Mouse (Mus musculus): Measurements from ENCODE around the gene Cnp. TPM values are rescaled to one million over a fixed set of nuclear protein-coding genes. Genes with fewer than 3 reads are reported as not detected.

Gene Cnp
- 46.5 and 57.8 TPM in 2 replicates for polyA plus RNA-seq (2015; fragmentation: Nextera tagmentation; extraction: Ambion mirVana)

DNA sequence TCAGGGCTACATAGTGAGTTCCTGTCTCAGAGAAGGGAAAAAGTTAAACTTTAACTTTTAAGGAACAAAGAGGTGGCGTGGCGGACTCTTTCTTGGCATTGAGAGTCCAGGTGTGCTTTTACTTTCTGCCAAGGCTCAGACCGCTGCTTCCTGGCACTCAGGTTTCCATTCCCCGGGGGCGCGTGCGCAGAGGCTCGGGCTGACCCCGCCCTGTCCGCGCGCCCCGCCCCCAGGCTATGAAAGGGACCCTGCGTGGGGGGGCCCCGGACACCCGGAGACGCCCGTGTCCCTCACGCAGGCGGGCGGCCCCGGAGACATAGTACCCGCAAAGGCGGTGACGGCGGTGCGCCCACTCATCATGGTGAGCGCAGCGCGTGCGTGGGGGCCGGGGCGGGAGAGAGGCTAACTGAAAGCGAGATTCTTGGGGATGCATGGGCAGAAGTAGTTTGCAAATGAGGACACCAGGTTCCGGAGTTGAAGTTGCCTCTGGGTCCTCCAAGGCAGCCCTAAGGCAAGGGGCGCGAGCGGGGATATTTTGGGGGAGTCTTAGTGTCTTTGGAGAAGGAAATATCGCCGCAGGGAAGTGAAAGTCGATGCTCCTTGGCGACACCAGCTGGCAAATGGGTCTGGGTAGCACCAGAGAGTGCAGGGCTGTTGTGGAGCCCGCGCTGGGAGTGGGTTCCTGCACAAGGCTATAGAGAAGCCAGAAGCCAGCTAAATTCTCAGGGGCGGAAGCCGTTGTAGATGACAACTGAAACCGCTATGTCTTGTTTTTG is at the start of gene Cnp:
Cnp (plus strand) TSS at position 197 of the 776 bp plus-strand sequence.
- Histone ChIP-seq H3K4me1 (ENCODE audit: control insufficient read depth, insufficient read depth, low read length) (peaks cover 14% of the 10 kb centered on the region; the same call in 1 of the 2 replicates), H3K9me3 (replicated peaks; ENCODE audit: control insufficient read depth, low read length, poor library complexity, severe bottlenecking) (no peaks in the 10 kb centered on the region), H3K27ac (ENCODE audit: low read length) (peak within 1 kb of the TSS; percentile 67), H3K4me3 (ENCODE audit: low read depth, low read length) (peak within 1 kb of the TSS; percentile 57), H3K36me3 (ENCODE audit: control insufficient read depth, insufficient read depth, low read length) (peaks cover 7% of the 10 kb centered on the region; the same call in 1 of the 2 replicates), H3K4me2 (ENCODE audit: low read length) (peak within 1 kb of the TSS; percentile 81), H3K27me3 (ENCODE audit: control insufficient read depth, insufficient read depth, low read depth, low read length) (no peaks in the 10 kb centered on the region; the same call in none of the 2 replicates), H3K9ac (ENCODE audit: low read depth, low read length) (peak within 1 kb of the TSS; percentile 63)
- 3% methylated on average over 46 of the region's 47 CpGs for WGBS
- ATAC-seq = peak; percentile 76

DNA sequence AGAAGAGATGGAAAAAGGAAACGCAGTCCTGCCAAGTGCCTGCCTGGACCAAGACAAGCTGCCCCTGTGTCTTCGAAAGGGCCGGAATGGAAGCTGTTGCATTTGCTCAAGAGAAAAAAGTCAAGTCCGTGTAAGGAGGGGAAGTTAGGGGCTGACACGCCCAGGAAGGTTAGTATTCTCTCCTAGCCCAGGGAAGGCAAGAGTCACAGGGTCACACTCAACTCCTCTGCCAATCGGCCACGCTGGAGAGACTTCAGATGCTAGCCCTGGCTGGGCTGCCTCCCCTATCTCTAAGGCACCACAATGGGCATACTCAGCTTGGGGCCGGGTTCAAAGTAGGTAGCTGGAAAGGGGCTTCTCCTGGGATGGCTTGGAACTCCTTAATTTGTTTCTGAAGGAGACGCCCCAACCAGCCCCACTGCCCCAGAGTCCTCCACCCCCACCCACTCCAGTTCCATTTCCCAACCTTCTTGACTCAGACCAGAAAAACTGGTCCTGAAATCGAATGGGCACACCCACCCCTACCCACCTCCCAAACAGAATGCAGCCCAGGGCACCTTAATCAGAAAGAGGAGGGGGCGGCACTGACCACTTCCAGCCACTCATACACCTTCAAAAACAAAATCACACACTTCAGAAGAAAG is 49.6 kb upstream of the Cnp start:
- WGBS = 54% methylated on average over 11 of the region's 11 CpGs
- H3K4me3 ChIP-seq (ENCODE audit: low read depth, low read length) = peak overlapping the region; percentile 82; the same call in 1 of the 2 replicates
- peaks cover 20% of the 10 kb centered on the region for H3K36me3 ChIP-seq (ENCODE audit: control insufficient read depth, insufficient read depth, low read length)
- peak overlapping the region; percentile 85; the same call in 1 of the 2 replicates for H3K9ac ChIP-seq (ENCODE audit: low read depth, low read length)
- peaks cover 31% of the 10 kb centered on the region for H3K4me1 ChIP-seq (ENCODE audit: control insufficient read depth, insufficient read depth, low read length)
- peak overlapping the region; percentile 88 for H3K4me2 ChIP-seq (ENCODE audit: low read length)
- no peaks in the 10 kb centered on the region for H3K27me3 ChIP-seq (ENCODE audit: control insufficient read depth, insufficient read depth, low read depth, low read length)
- no peaks in the 10 kb centered on the region for H3K9me3 ChIP-seq (replicated peaks; ENCODE audit: control insufficient read depth, low read length, poor library complexity, severe bottlenecking)
- H3K27ac ChIP-seq (ENCODE audit: low read length) = no peak overlapping the region
- no peak for ATAC-seq

DNA sequence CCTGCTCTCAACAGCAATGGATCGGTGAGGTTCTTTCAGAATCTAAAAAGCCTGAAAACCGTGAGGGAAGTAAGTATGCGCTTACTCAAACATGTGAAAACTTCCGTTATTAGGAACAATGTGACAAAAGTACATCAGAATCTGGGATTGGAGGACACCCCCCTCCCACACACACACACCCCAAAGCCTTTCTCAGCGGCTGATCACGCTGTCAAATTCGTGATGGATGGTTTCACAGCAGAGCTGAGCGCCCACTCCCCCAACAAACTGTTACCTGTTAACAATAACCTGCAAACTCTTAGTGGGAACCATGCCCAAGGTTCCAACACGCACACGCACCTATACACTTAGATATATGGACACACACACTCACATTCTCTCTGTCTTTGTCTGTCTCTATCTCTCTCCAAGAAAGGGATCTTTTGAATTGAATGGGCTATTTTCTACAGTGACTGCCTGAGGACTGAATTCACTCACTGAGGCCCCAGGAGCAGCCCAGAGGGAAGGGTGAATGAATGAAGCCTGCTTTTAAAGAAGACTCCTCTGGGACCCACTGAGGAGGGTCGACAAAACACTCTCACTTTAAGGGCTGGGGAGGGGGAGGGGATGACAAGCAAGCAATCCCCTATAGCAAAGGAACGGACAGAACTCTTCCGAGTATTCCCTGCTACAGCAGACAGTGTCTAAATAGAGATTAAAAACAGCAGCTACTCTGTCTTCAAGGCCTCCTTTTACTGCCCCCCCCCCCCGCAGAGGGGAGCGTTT is 48.5 kb upstream of the Cnp start:
- no peak overlapping the region for H3K27ac ChIP-seq (ENCODE audit: low read length)
- 5% methylated on average over 15 of the region's 15 CpGs for WGBS
- no peak for ATAC-seq
- no peaks in the 10 kb centered on the region for H3K27me3 ChIP-seq (ENCODE audit: control insufficient read depth, insufficient read depth, low read depth, low read length)
- peak overlapping the region; percentile 85 for H3K9ac ChIP-seq (ENCODE audit: low read depth, low read length)
- peak overlapping the region; percentile 88 for H3K4me2 ChIP-seq (ENCODE audit: low read length)
- H3K4me3 ChIP-seq (ENCODE audit: low read depth, low read length) = peak overlapping the region; percentile 82
- peaks cover 16% of the 10 kb centered on the region for H3K36me3 ChIP-seq (ENCODE audit: control insufficient read depth, insufficient read depth, low read length)
- no peaks in the 10 kb centered on the region for H3K9me3 ChIP-seq (replicated peaks; ENCODE audit: control insufficient read depth, low read length, poor library complexity, severe bottlenecking)
- H3K4me1 ChIP-seq (ENCODE audit: control insufficient read depth, insufficient read depth, low read length) = peaks cover 31% of the 10 kb centered on the region

DNA sequence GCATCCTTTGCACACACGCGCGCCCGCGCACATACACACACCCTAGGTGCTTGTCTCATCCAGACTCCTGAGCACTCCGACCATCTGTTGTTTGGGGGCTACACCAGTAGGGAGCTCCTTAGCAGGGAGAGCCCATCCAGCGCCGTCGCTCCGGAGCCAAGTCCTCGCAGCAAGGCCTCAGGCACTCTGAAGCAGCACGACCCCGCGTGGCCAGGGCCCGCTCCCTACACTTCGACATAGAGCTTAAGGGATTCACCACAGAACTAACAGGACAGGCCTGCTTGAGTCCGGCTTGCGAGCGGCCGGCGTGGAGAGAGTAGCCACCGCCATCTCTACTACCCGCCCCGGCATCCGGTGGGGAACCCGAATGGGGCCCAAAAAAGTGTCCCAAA is 47.6 kb upstream of the Cnp start:
- Histone ChIP-seq H3K4me2 (ENCODE audit: low read length) (peak overlapping the region; percentile 88), H3K9me3 (replicated peaks; ENCODE audit: control insufficient read depth, low read length, poor library complexity, severe bottlenecking) (no peaks in the 10 kb centered on the region), H3K36me3 (ENCODE audit: control insufficient read depth, insufficient read depth, low read length) (peaks cover 12% of the 10 kb centered on the region), H3K27ac (ENCODE audit: low read length) (peak overlapping the region; percentile 90), H3K4me1 (ENCODE audit: control insufficient read depth, insufficient read depth, low read length) (peaks cover 31% of the 10 kb centered on the region), H3K27me3 (ENCODE audit: control insufficient read depth, insufficient read depth, low read depth, low read length) (no peaks in the 10 kb centered on the region), H3K4me3 (ENCODE audit: low read depth, low read length) (peak overlapping the region; percentile 82), H3K9ac (ENCODE audit: low read depth, low read length) (peak overlapping the region; percentile 85)
- ATAC-seq = peak; percentile 47
- WGBS = 0% methylated on average over 26 of the region's 26 CpGs

DNA sequence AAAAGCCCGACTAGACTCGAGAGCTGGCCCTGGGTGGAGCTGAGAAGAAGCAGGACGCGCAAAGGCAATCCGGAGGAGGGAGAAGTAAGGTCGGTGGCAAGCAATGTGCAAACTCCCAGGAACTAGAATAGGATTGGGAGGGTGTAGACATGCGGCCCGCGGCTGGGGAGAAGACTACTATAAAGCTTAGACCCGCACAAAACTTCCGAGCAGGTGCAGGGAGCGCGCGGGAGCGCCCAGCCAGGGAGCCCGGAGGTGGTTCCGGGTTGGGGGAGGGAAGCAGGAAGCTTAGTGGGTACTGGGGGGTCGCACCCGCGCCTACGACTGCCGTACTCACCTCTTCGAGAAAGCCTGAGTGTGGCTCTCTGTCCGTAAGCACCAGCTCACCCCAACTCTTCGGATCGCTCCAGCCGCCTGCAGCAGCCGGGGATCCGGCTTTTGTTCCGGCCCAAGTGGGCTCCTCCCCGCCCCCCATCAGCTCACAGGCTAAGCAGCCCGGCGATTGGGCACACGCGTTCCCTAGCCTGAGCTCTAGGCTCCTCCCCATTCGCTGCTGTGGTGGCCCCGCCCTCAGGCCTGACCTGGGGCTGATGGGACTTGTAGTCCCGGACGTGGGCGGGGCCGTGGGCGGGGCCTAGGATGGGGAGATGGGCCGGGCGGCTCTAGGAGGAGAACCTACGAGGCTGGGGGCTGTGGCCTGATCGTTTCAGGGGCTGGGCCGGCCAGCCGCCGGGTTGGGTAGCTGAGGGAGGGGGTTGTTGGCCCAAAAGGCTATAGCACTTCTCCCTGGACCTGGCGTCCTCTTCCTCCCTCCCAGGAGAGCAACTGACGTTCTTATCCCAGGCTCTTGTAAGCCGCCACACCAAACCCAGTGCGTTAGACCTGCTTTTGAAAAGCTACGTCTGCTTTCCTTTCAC is 47.0 kb upstream of the Cnp start, which contains the start of gene Acly:
Acly (minus strand) TSS at position 543 of the 917 bp plus-strand sequence.
- Histone ChIP-seq H3K9me3 (replicated peaks; ENCODE audit: control insufficient read depth, low read length, poor library complexity, severe bottlenecking) (no peaks in the 10 kb centered on the region), H3K4me2 (ENCODE audit: low read length) (peak within 1 kb of the TSS; percentile 88), H3K27ac (ENCODE audit: low read length) (peak within 1 kb of the TSS; percentile 90), H3K4me3 (ENCODE audit: low read depth, low read length) (peak within 1 kb of the TSS; percentile 82), H3K9ac (ENCODE audit: low read depth, low read length) (peak within 1 kb of the TSS; percentile 85), H3K4me1 (ENCODE audit: control insufficient read depth, insufficient read depth, low read length) (peaks cover 31% of the 10 kb centered on the region), H3K27me3 (ENCODE audit: control insufficient read depth, insufficient read depth, low read depth, low read length) (no peaks in the 10 kb centered on the region), H3K36me3 (ENCODE audit: control insufficient read depth, insufficient read depth, low read length) (peaks cover 8% of the 10 kb centered on the region)
- peak; percentile 98 for ATAC-seq
- 0% methylated on average over 49 of the region's 54 CpGs for WGBS

DNA sequence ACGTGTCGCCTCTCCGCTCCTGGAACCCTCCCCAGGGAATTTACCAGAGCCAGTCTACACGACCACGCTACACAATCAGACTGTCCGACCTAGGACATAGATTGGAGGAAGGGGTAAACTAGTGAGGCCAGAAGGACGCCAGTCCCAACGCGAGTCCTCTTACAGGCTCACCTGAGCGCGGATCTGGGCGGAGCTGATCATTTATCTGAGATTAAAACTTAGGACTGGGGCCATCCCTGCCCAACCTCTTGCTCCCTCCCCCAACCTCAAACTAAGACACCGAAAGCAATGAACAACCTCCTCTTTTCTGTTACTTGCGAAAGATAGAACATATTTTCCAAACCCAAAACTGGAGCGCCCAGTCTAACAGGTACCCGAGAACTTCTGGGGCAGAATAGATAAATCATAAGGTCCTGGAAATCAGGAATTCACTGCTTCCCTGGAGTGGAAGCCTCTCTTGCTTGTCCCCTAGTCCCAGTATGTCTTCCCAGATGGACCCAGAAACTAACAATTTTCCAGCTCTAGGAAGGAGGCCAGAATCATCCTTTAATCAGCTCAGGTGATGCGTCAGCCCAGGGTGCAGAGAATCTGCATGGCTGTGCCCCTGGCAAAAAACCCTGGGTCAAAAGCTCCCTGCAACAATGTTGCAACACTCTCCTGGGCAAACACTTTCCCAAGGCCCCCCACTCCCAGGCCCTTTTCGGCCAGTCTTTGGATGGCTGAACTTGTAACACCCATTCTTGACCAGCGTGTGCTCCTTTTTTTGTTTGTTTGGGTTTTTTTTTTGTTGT is 46.1 kb upstream of the Cnp start:
- Histone ChIP-seq H3K4me1 (ENCODE audit: control insufficient read depth, insufficient read depth, low read length) (peaks cover 31% of the 10 kb centered on the region), H3K9ac (ENCODE audit: low read depth, low read length) (peak overlapping the region; percentile 72), H3K4me3 (ENCODE audit: low read depth, low read length) (peak overlapping the region; percentile 82), H3K36me3 (ENCODE audit: control insufficient read depth, insufficient read depth, low read length) (no peaks in the 10 kb centered on the region), H3K27ac (ENCODE audit: low read length) (peak overlapping the region; percentile 90), H3K9me3 (replicated peaks; ENCODE audit: control insufficient read depth, low read length, poor library complexity, severe bottlenecking) (no peaks in the 10 kb centered on the region), H3K27me3 (ENCODE audit: control insufficient read depth, insufficient read depth, low read depth, low read length) (no peaks in the 10 kb centered on the region), H3K4me2 (ENCODE audit: low read length) (peak overlapping the region; percentile 88)
- WGBS = 23% methylated on average over 19 of the region's 19 CpGs
- ATAC-seq = no peak

DNA sequence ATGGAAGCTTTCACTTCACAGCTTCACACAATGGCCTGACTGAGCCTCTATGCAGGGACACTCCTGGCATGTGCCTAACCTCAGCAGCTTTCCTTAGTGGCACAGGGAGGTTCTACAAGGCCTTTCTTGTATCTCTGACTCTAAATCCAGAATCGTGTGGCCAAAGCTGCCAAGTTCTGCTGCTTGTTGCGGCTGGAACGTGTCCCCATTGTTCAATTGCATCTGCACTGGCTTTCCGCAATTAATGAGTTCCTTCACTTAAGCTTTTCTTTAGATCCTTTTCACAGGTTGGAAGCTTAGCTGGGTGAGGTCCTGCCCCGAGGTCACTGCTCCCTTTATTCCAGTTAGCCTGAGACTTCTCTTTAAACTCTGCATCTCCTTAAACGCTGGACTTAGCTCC is 40.8 kb upstream of the Cnp start:
- Histone ChIP-seq H3K4me2 (ENCODE audit: low read length) (no peak overlapping the region), H3K36me3 (ENCODE audit: control insufficient read depth, insufficient read depth, low read length) (no peaks in the 10 kb centered on the region), H3K4me1 (ENCODE audit: control insufficient read depth, insufficient read depth, low read length) (no peaks in the 10 kb centered on the region), H3K27me3 (ENCODE audit: control insufficient read depth, insufficient read depth, low read depth, low read length) (no peaks in the 10 kb centered on the region), H3K4me3 (ENCODE audit: low read depth, low read length) (no peak overlapping the region), H3K27ac (ENCODE audit: low read length) (no peak overlapping the region), H3K9ac (ENCODE audit: low read depth, low read length) (no peak overlapping the region), H3K9me3 (replicated peaks; ENCODE audit: control insufficient read depth, low read length, poor library complexity, severe bottlenecking) (no peaks in the 10 kb centered on the region)
- 19% methylated on average over 6 of the region's 6 CpGs for WGBS
- no peak for ATAC-seq
